Mouse (Mus musculus) right cerebral cortex, postnatal 10 days (tissue): ENCODE data around the gene Sdccag8.
"Not testable (repeated sequence)": the region's sequence is repeated elsewhere in the genome, so short reads cannot be mapped to it uniquely, and the experiment has no call there.

ENCODE experiments used
- DNase-seq, 2 experiments: peaks; one replicate each; pipeline ENCODE4 v3.0.0; 2021; ENCODE audit warnings: low spot score in 2 of 2

The Sdccag8 gene

DNA sequence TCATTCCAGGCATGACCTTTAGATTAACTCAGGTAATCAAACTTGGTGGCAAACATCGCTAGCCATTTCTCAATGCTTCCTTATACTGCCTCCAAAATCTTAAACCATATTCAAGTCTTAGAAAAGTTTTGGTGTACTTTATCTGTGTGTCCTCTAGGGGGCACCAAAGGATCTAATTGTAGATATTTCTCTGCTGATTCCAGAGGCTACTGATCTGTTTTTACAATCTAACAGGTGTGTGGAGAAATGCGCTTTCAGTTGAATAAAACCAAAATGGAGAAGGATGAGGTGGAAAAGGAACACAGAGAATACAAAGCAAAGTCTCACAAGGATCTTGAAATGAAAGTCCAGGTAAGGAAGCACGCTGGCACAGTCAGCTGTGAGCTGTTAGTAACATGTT, 63.3 kb downstream of the Sdccag8 start:
- DNase-seq: peak in 1 of 2 experiments; percentile 61

- DNase-seq: peak; percentile 55 to 69
Observed at GRCm38 (mm10) chr1:176879005-176879404, 64.5 kb downstream of the Sdccag8 start.

DNA sequence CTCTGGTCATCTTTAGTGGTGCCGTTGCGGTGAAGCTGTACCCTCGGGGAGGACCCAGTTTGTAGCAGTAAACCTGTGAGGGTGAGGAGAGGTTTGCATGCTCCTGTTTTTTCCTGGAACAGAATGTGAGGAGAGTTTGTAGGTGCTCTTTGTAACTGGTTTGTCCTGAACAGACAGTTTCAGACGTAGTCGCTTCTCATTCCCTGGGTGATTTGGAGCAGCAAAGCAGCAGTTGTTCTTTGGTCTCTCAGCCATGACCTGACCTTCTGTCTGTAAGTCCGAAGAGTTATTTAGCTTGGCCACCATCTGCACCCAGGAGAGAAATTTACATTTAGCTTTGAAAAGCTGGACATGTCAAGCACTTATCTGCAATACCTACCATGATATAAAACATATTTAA, 65.2 kb downstream of the Sdccag8 start:
- no peak for DNase-seq

DNA sequence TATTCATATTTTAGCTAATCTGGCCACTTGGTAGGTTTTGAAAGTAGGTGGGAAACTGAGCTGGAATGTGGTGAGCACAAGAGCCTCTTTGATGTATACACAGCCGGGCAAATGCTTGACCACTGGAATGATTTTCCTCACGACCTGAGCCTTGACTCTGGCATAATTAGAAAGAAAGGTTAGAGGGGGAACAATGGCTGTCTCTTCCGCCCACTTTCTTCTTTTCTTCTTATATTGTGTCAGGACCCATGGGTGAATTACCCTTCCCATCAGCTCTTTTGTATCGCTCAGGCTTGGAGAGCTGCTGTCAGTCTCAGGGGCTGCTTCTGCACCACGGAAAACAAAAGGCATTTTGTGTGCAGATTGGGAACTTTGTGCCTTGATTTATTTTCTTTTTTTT, 65.6 kb downstream of the Sdccag8 start:
- DNase-seq: no peak

GRCm38 (mm10) chr1:176880943-176881342, 66.5 kb downstream of the Sdccag8 start:
- DNase-seq: no peak

- peak in 1 of 2 experiments; percentile 65 for DNase-seq
Observed at GRCm38 (mm10) chr1:176885207-176885933, 70.9 kb downstream of the Sdccag8 start.

GRCm38 (mm10) chr1:176886002-176886401, 71.5 kb downstream of the Sdccag8 start:
- DNase-seq: no peak

GRCm38 (mm10) chr1:176903741-176904140, 89.3 kb downstream of the Sdccag8 start:
- no peak for DNase-seq

DNA sequence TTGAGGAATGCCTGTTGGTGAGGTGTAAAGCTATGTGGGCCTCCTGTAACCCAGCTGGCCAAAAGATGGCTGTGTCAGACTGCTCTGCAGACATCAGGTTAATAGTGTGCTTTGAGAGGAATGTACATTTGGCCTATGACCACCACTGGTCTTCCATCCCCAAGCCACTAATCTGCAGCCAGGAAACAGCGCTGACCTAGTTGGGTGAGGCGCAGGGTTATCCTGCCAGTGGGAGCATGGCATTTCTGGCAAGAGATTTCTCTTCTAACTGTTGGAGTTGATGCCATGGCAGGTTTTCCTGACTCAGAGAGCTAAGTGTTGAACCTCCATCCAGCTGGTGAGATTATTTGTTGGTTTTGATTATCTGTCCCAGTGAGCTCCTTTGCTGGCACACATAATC, 101.5 kb downstream of the Sdccag8 start:
- no peak for DNase-seq

DNA sequence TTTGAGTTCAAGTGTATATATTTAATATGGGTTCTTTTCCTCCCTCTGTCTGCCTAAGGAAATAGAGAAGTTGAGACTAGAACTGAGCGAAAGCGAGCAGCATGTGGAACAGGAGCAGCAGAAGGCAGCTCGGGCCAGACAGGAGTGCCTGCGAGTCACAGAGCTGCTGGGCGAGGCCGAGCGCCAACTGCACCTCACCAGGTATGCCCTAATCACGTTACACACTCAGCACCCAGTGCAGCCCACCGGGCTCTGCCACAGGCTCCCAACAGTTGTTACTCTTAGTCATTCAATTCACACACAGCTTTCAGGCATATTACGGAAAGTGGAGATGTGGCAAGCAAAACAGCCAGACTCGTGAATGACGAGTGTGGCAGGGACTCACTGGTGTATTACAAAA, 105.0 kb downstream of the Sdccag8 start:
- peak in 1 of 2 experiments; percentile 42 for DNase-seq

GRCm38 (mm10) chr1:176922842-176923241, 108.4 kb downstream of the Sdccag8 start:
- peak; percentile 44 to 47 for DNase-seq

- DNase-seq: peak in 1 of 2 experiments; percentile 23
Observed at GRCm38 (mm10) chr1:176926009-176926408, 111.5 kb downstream of the Sdccag8 start.

DNA sequence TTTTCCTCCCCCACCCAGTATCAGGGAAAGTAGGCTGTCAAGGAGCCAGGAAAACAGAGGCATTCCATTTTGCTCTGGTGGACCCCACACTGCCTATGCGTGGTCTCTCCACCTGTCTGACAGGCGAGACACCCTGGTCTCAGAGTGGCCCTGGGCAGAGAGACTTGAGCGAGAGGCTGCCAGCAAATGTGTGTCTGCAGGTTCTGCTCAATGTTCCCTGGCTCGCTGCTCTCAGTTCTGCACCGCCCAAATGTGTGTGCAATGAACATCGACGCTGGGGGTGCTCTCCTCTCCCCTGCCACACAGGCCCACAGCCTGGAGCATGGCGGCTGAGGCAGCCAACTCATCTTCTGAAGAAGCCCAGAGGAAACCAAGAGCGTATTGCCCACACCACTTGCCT, 112.9 kb downstream of the Sdccag8 start:
- DNase-seq: peak; percentile 69 to 74

- peak; percentile 62 to 72 for DNase-seq
Observed at GRCm38 (mm10) chr1:176929710-176930109, 115.2 kb downstream of the Sdccag8 start.

- no peak for DNase-seq
Observed at GRCm38 (mm10) chr1:176930574-176930973, 116.1 kb downstream of the Sdccag8 start.

DNA sequence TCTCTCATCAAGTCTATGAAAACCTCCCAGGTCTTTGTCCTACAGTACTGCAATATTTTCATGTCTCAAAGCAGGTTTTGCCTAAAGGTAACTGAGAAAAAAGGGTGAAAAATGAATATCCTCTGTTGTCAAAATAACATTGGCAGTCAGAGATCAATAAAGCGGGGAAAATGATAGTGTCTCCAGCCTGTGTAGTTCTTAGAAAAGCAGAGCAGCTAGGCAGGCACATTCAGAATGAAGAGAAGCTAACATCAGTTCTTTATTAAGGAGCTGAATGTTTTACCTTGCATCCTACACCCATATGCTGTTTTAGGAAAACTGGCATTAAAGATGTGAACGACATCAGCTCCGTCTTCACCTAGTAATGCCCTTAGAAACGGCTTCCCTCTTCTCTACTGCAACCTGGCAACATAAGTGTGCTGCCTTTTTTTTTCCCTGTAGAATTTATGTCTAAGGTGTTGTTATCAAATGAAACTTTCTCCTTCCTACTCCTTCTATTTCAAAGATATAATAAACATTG, 116.6 kb downstream of the Sdccag8 start:
- DNase-seq: no peak

GRCm38 (mm10) chr1:176931511-176931910, 117.1 kb downstream of the Sdccag8 start:
- DNase-seq: no peak

DNA sequence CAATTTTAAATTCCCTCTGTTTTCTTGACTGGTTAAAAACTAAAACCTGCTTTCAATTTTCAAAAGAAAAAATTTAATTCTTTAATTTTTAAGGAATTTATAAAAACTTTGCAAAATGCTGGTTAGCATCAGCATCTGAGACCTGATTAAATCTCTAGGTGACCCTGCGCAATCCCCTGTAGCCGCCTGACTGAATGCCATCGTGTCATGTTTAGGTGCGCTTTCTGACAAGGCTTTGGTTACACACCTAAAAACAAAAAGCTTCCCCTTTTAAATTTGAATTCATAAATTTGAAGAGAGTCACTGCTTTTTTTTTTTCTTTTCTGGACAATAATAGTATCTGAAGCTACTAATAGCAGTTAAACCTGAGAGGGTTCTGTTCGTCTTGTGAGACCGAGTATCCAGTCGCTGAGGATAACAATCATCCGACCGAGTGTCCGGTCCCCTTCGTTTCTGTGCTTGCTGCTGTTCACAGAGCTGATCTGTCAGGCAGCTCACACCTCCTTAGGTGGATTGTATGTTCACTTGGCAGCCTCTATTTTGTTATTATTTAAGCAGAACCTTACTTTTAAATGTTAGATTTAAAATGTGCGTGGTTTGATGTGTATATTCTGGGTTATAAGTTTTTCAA, 118.0 kb downstream of the Sdccag8 start:
- DNase-seq: no peak

- peak; percentile 78 to 89 for DNase-seq
Observed at GRCm38 (mm10) chr1:176933319-176933718, 118.9 kb downstream of the Sdccag8 start.

GRCm38 (mm10) chr1:176934043-176934762, 119.7 kb downstream of the Sdccag8 start:
- DNase-seq: no peak

- DNase-seq: peak; percentile 60 to 72
Observed at GRCm38 (mm10) chr1:176939901-176940341, 125.5 kb downstream of the Sdccag8 start.

DNA sequence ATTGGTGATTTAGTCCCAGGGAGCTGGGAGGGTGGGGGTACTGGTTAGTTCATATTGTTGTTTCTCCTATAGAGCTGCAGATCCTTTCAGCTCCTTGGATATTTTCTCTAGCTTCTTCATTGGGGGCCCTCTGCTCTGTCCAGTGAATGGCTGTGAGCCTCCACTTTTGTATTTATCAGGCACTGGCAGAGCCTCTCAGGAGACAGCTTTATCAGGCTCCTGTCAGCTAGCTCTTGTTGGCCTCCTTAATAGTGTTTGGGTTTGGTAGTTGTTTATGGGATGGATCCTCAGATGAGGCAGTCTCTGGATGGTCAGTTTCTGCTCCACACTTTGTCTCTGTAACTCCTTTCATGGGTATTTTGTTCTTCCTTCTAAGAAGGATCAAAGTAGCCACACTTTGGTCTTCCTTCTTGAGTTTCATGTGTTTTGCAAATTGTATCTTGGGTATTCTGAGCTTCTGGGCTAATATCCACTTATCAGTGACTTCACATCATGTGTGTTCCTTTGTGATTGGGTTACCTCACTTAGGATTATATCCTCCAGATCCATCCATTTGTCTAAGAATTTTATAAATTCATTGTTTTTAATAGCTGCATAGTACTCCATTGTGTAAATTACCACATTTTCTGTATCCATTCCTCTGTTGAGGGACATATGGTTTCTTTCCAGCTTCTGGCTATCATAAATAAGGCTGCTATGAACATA, 127.0 kb downstream of the Sdccag8 start:
- not testable (repeated sequence) for DNase-seq
